Mouse (Mus musculus) ES-Bruce4 (cell line): ENCODE data around the gene Psmd5. TPM values are rescaled to one million over a fixed set of nuclear protein-coding genes. Genes with fewer than 3 reads are reported as not detected.

ENCODE experiments used
- H3K27ac ChIP-seq: 2 replicates; pipeline ENCODE4 v1.5.1; 2012; ENCODE audit warnings: low read length, inconsistent platforms; ENCODE audit not compliant: insufficient read depth
- H3K27me3 ChIP-seq: 2 replicates; pipeline ENCODE4 v1.6.1; 2012; ENCODE audit warnings: mild to moderate bottlenecking, low read length, inconsistent platforms; ENCODE audit not compliant: control insufficient read depth, poor library complexity, insufficient read depth, severe bottlenecking
- H3K36me3 ChIP-seq: 2 replicates; pipeline ENCODE4 v1.6.1; 2012; ENCODE audit warnings: inconsistent platforms, mild to moderate bottlenecking, low read length, moderate library complexity; ENCODE audit not compliant: control insufficient read depth, poor library complexity, insufficient read depth, severe bottlenecking
- H3K4me1 ChIP-seq: one replicate; pipeline ENCODE4 v1.8.1; 2011; ENCODE audit warnings: low read length; ENCODE audit not compliant: control insufficient read depth, insufficient read depth
- H3K4me3 ChIP-seq: 2 replicates; pipeline ENCODE4 v1.5.1; 2011; ENCODE audit warnings: low read depth, mild to moderate bottlenecking, low read length
- H3K9ac ChIP-seq: 2 replicates; pipeline ENCODE4 v1.6.1; 2012; ENCODE audit warnings: low read depth, mild to moderate bottlenecking, inconsistent platforms; ENCODE audit not compliant: poor library complexity, severe bottlenecking
- H3K9me3 ChIP-seq: replicated peaks from 2 replicates; pipeline ENCODE4 v1.6.1; 2012; ENCODE audit warnings: mild to moderate bottlenecking, low read length, inconsistent platforms; ENCODE audit not compliant: control insufficient read depth, poor library complexity, insufficient read depth, severe bottlenecking
- CTCF ChIP-seq: IDR thresholded peaks from one replicate; pipeline ENCODE4 v1.8.1; 2011; ENCODE audit warnings: low read depth, low read length
- EP300 ChIP-seq: IDR thresholded peaks from 2 replicates; pipeline ENCODE4 v1.6.1; 2011; ENCODE audit warnings: low read depth, low read length; ENCODE audit not compliant: insufficient read depth
- POLR2A ChIP-seq: IDR thresholded peaks from one replicate; pipeline ENCODE4 v1.8.1; 2011; ENCODE audit warnings: low read length; ENCODE audit not compliant: insufficient read depth
- polyA plus RNA-seq: library from polyadenylated mRNA; stranded (reverse); fragments of >200 nt; gene quantifications from 2 replicates; pipeline ENCODE4 v1.2.4, GENCODE M21; 2011; ENCODE audit warnings: low read depth; ENCODE audit not compliant: missing spikeins, insufficient read depth, insufficient read length

Gene Psmd5
- polyA plus RNA-seq = 63.9 and 77.6 TPM in 2 replicates

DNA sequence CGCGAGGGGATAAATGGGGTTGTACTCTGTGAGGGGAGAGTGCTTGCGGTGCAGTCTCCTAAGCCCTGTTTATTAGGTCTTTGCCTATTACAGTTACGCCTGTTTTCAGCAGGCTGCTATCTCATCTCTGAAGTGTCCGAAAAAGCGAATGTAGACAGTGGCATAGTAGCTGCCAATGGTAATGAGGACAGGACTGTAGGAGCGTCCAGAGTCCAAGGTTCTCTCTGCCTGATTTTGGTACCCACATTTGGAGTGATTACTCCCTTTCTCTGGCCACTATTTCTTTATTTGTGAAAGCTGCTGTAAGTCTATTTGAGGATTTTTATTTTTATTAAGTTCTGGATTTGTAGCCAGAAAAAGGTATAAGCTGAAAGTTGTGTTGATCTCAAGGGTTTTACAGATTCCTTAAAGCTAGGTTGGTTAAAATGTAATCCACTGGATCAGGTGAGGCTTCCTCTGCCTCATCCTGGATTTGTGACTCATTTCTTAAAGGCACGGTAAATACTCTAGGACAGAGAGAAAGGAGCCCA lies at the start of gene Psmd5:
Gene Psmd5 (minus strand): TSS at position 153 of the 530 bp plus-strand sequence.
- peak within 1 kb of the TSS; percentile 59 for H3K4me3 ChIP-seq

DNA sequence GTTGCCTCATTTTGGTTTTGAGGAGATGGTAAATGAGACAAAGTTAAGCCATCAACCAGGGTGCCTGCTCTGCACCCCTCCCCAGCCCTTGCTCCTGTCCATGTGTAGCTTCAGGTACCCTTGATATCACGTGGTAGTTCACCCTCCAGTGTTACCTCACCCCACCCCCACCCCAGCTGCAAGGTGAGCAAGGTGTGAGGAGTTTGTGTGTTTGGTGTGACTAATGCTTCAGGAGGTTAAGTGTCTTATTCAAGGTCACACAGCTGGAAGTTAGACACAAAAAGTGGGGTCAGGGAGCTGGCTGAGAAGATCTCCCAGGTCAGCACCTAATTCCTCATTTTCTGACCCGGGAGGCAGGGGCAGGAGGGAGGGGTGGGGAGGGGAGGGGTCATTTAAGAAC lies 48.0 kb upstream of the Psmd5 start:
- Histone ChIP-seq H3K27ac (no peak overlapping the region), H3K4me3 (no peak overlapping the region), H3K9ac (no peak overlapping the region), H3K27me3 (no peaks in the 10 kb centered on the region), H3K36me3 (no peaks in the 10 kb centered on the region), H3K4me1 (peaks cover 17% of the 10 kb centered on the region), H3K9me3 (no peaks in the 10 kb centered on the region)
- TF ChIP-seq POLR2A (no peak), EP300 (peak; percentile 93), CTCF (no peak)

More for the DNA sequence above, at the start of gene Psmd5:
- TF ChIP-seq EP300 (no peak), CTCF (no peak), POLR2A (no peak)
- no peaks in the 10 kb centered on the region for H3K4me1 ChIP-seq
- H3K9me3 ChIP-seq = no peaks in the 10 kb centered on the region
- H3K27ac ChIP-seq = no peak within 1 kb of the TSS
- H3K9ac ChIP-seq = peak within 1 kb of the TSS; percentile 67
- H3K36me3 ChIP-seq = no peaks in the 10 kb centered on the region
- no peaks in the 10 kb centered on the region for H3K27me3 ChIP-seq

DNA sequence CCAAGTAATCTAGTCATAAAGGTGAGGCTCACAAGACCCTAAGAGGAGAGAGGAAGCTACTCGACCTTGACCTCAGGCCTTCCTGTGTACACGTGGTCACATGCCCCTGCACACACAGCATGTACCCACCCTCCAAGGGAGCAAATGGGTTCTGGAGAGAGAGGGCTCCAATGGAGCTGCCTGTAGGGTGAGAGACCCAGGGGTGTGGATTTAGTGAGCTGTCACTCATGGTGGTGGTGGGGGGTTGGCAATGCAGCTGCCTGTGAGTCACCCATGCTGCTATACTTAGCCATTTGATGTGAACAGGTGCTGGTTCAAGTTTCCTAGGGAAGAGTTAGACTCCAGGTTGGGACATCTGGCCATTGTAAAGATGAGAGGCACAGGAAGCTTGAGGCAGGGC lies 45.4 kb upstream of the Psmd5 start:
- no peak overlapping the region for H3K4me3 ChIP-seq
- no peak overlapping the region for H3K27ac ChIP-seq
- TF ChIP-seq EP300 (peak; percentile 67; the same call in 1 of the 2 replicates), POLR2A (no peak)
- no peaks in the 10 kb centered on the region for H3K36me3 ChIP-seq
- peaks cover 14% of the 10 kb centered on the region for H3K4me1 ChIP-seq
- no peak overlapping the region for H3K9ac ChIP-seq
- H3K27me3 ChIP-seq = no peaks in the 10 kb centered on the region
- H3K9me3 ChIP-seq = no peaks in the 10 kb centered on the region

DNA sequence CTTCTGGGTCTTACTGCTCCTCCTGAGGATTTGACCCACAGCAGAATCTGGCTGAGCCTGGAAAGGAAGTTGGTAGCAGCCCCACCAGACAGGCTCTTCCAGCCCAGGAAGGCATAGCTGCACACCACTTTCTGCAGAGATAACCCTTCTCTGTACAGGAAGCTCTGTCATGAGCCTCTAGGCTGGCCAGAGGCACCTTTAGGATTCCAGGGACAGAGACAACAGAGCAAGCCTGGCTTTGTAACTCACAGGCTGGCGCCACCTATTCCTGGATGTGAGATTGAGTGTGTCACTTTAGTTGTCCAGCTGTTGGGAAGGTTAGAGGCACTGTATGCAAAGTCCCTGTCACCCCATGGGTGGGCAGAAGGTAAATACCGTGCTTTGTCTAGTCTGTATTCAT lies 40.3 kb upstream of the Psmd5 start:
- H3K9me3 ChIP-seq = no peaks in the 10 kb centered on the region
- peaks cover 5% of the 10 kb centered on the region; the same call in 1 of the 2 replicates for H3K27me3 ChIP-seq
- no peak for TF ChIP-seq POLR2A
- peak; percentile 58; the same call in 1 of the 2 replicates for TF ChIP-seq EP300
- TF ChIP-seq CTCF = no peak
- peak overlapping the region; percentile 67; the same call in 1 of the 2 replicates for H3K4me3 ChIP-seq
- H3K9ac ChIP-seq = no peak overlapping the region
- peaks cover 1% of the 10 kb centered on the region for H3K4me1 ChIP-seq
- 0 out of 2 replicates have a peak overlapping the region, but pooled peaks have one; percentile 11 for H3K27ac ChIP-seq
- H3K36me3 ChIP-seq = no peaks in the 10 kb centered on the region

DNA sequence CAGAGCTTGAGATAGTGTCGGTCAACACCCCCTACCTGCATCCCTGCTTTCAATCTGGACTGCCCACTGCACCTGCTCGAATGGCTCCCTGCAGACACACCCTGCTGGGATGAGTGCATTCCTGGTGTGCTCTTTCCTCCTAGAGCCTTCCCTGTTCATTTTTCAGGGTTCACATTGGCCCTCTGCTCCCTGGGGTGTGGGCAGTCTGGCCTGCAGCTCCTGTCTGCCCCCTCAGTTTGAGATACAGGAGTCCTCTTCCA lies 40.0 kb upstream of the Psmd5 start:
- Histone ChIP-seq H3K36me3 (no peaks in the 10 kb centered on the region), H3K4me1 (no peaks in the 10 kb centered on the region), H3K9ac (peak overlapping the region; percentile 71; the same call in 1 of the 2 replicates), H3K4me3 (peak overlapping the region; percentile 67), H3K9me3 (no peaks in the 10 kb centered on the region), H3K27me3 (peaks cover 5% of the 10 kb centered on the region; the same call in 1 of the 2 replicates), H3K27ac (0 out of 2 replicates have a peak overlapping the region, but pooled peaks have one; percentile 11)
- no peak for TF ChIP-seq CTCF
- TF ChIP-seq EP300 = no peak
- TF ChIP-seq POLR2A = no peak

DNA sequence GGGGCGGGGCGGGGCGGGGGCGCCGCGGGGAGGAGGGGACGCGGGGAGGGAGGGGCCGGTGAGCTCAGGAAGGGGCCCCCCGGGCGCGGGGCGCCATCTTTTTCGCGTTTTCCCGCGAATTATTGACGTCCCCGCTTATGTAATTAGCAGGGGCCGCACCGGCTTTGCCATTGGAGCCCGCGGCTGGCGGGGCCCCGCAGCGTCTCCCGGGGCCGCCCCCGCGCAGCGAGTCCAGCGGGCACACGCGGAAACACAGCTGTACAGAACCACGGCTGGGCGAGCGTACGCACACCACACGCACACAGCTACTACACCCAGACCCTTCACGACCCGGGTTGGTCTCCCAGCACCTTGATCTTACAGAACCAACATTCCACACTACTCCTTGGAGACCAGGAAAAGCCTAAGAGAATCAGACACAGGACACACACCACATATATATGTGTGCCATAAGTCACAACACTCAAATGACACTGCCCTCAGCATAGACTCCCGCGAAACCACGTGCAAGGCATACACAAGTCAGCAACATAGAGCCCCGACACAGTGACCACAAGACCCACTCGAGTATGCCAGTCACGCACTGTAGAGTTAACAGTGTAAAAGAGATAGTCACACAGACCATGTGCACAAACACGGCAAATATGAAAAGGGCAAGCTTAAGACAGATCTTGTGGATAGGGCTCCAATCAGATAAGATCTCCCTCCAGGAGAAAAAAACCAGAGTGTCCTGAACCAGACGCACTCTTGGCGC lies 39.5 kb upstream of the Psmd5 start:
- H3K4me3 ChIP-seq = peak overlapping the region; percentile 67
- H3K36me3 ChIP-seq = no peaks in the 10 kb centered on the region
- H3K4me1 ChIP-seq = no peaks in the 10 kb centered on the region
- no peak overlapping the region for H3K27ac ChIP-seq
- H3K9ac ChIP-seq = peak overlapping the region; percentile 71
- no peaks in the 10 kb centered on the region for H3K9me3 ChIP-seq
- H3K27me3 ChIP-seq = peaks cover 5% of the 10 kb centered on the region; the same call in 1 of the 2 replicates
- TF ChIP-seq EP300 (no peak), CTCF (no peak), POLR2A (no peak)
